Mouse (Mus musculus): ENCODE measurements around the gene Frmd4b.

The Frmd4b gene

DNA sequence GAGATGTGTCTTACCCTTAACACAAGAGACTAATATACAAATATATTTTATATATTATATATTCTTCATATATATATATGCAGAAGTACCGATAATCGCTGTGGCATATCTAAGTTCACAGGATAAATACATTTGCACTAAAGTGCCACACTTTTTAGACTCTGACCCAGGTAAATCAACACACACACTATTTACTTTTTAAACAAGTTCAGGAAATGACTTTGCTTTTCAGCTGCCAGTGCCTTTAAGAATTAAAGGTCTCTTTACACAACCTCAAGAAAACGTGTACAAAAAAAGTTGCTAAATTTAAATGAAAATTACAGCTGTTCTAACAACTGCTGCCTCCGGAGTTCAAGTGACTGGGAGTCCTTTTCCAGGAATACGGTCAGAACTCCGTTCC lies 264.0 kb downstream of the Frmd4b start:
- DNase-seq: no peak

DNA sequence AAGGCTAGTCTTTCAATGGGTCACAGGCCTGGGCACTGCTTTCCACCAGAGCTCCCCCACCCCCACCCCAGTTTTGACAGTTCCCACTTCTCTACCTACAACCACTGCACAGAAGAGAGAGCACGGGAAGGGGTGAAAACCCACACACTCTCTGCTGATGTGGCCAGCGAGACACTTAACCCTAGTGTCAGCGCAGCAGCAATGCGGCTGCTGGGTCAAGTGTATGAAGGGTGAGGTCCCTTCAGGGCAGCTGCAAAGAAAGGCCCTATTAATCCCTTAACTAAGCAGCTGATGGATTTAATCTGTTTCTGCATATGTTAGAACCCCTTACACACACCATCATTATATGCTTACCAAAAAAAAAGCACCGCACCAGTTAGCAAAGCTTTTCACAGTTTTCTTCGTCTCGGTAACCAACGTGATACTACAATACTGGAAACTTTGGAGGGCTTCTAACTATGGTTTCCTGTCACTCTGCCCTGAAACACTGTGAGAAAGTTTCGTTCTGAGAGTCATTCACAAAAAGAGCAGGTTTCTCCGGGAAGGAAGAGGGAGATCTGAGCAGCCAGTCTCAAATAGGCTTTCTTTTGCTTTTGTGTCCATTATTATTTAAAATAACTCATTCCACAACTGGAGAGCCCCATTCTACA lies 264.7 kb downstream of the Frmd4b start:
- DNase-seq: no peak

DNA sequence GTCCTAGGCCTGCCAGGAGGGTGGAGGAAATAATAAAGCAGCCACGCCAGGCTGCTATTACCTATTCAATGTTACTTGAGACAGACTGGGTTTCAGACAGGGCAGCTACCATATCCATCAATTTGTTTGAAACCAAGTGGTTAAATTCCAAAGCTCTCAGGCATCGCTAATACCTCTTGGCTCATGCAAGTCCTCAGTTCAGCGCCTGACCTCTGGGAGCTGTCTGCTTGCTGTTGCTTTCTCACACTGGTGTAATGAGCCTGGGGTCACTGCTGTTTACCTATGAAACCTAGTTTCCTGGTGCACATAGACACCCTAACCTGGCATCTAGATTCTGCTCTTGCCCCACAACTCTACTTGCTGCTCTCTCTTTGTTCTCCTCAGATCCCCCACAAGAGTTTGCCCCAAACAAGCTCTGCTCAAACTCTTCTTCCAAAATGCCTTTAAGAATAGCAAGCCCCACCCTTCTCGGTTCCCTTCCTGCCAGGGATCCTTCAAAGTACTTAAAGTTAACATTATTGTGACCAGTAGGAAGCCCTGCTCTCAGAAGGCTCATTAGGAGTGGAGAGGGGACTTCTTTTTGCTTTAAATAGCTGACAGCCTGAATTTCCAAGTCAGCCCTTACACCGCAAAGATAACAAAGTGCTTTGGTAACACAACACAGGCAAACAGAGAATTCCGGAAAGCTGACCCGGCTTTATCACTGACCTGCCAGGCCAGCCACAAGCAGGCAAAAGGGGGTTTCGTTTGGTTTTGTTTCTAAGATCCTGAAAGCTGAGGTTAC lies 267.8 kb downstream of the Frmd4b start:
- DNase-seq: peak; percentile 20 to 45

DNA sequence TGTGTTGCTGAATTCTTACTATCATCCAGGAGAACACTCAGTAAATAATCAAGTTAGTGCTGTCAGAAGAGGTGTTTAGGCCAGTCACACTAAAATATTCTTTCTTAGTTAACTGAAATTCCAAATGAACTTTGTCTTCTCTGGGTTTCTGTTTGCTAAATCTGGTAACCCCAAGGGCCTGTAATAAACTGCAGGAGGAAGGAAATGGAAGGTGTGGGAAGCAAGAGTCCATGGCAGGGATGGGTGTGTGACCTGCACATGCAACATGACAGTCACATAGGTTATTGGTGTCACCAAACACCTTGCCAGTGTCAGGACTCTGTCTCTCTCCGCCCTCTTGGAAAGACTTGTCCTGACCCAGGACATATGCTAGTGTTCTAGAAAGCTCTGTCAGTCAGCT lies 270.4 kb downstream of the Frmd4b start:
- no peak for DNase-seq

DNA sequence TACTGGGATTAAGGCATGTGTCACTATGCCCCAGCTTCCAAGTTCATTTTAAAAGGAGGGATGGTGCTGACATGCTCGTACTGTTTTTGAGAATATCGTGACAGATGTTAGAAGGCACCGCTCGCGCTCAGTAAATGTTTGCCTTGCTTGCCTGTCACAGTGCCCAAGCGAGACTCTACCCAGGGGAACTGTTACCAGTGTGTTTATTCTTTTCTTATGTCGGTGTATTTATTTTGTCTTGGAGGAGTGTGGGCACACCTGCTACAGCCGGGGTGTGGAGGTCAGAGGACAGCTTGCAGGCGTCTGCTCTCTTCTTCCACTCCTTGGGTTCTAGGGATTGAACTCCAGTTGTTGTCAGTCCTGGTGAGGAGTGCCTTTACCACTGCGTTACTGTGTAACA lies 270.8 kb downstream of the Frmd4b start:
- no peak for DNase-seq

DNA sequence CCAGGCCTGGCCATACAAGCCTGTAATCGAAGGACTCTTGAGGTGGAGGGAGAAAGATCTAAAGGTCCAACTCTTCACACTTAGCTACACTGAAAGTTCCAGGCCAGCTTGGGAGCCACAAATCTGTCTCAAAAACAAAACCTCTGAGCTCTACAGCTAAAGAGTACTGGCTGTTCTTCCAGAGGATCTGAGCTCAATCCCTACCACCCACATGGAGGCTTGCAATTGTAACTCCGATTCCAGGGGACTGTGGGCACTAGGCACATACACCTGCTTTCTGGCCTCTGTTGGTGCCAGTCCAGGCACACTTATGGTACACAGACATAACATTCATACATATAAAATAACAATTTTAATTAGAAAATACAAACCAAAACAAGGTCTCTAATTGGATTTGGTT lies 271.4 kb downstream of the Frmd4b start:
- no peak for DNase-seq

DNA sequence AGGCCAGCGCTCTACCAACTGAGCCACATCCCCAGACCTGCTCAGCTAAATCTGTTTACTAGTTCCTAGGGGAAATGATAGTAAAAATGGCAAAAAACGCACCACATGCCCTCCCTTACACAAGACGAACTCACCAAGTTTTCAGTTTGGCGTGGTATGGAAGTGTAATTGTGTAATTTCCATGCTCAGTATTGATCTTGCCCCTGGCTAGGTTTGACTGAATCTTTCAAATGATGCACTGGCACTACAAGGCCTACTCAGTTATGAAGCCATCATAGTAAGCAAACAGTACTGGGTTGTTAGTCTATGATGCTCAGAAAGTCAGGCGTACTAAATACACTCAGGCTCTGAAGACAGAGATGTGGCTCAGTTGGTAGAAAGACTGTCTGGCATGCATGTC lies 275.2 kb downstream of the Frmd4b start:
- DNase-seq: no peak

DNA sequence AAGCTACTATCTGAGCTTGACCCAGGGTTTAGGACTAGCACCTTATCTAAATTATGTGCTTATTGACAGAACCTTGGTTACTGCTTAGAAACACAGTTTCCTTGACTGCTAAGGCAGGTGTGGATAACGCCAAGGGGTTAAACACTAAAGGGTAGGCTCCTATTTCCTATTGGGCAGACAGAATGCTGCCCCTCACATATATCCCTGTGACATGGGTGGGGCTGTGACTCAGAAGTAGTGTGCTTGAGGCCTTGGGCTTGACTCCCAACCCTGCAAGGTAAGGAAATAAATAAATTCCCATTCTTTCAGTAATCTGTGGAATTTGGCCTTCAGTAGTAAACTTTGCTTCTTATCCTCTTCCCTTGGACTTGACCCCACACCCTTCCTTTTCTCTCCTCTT lies 275.7 kb downstream of the Frmd4b start:
- DNase-seq: no peak

DNA sequence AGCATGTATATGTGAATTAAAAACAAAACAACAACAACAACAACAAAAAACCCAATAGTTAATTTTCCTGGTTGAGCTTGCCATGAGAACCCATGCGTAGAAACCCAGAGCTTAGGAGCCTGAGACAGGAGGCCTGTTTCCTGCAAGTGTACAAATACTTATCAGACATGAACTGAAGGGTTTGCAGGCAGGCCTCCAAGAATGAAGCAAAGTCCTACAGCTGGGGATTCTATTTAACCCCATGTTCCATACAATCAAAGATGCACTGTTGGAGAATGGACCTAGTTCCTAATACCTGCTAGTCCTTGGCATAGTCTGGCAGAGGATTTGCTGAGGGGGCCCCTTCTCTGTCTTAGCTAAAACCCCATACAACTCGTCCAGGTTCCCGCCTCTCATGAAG lies 276.2 kb downstream of the Frmd4b start:
- DNase-seq: no peak

DNA sequence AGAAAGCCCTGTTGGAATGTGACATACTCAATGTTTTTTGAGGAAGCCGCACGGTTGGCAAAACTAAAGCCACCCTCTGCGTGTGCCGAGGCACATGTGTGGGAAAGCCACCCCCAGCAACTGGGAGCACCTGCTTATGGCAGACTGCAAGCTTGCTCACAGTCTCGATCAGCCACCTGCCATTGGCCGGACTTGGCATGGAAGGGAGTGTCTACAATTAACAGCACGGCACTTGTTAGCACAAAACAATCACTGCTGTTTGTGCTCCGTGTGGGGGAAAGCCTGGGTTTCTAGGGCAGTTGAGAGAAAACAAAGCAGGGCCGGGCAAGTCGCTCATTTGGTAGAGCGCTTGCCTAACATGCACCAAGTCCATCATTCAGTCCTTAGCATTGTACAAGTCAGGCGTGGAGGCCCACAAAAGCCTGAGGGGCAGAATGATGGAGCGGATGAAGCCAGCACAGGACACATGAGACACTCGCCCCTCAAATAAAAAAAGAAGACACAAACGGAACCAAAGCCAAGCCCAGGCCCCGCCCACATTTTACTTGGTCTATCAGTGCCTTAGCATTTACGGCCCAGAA lies 277.0 kb downstream of the Frmd4b start:
- DNase-seq: peak in 1 of 2 experiments; percentile 40

DNA sequence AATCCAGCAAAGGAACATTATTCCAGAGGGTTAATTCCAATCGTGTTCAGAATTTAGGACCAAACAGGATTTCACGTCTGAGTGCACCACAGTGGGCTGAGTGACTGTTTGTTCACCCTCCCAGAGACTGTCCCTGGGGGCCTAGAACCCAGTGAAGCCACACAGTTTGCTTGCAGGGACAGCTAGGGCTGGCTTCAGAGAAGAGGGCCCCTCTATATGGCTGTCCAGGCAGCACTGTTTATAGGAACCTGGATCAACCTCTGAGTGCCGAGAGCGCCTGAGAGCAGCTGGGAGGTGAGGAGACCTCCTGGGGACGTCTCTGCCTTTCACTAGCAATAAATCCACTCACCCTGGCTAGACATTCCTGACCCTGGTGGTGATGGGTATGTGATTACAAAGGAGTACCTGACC lies 278.1 kb downstream of the Frmd4b start:
- DNase-seq: no peak

DNA sequence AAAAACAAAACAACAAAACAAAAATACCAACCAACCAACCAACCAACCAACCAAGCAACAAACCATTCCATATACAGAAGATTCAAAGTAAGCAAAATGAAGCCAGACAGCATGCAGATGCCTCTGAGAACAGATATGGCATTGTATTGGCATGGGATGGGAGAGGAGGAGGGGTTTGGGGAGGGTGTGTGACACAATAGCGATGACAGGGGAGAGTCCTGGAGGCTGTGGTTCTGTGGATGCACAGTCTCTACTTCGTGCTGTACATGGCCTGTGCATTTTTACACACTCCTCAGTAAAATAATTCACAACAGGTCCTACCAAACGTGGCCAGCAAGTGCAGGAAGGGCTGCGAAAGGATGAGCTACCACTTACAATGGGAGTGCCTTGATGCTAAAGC lies 278.5 kb downstream of the Frmd4b start:
- no peak for DNase-seq

DNA sequence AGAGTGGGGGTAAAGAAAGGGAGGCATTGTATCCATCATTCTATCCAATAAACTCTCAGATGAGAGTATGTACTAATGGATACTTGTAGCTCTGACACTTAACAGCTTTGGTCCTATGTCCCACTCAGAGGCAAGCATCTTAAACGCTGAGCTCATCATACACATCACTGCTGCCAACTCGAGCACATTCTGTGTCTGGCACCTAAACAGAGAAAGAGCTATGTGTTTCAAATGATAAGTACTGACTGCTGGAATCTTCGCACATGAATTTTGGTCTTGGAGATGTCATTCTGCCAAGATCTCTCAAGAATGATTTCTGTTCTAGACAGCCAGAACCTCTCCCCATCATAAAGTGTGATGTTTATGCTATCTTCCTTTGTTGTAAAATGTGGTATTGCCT lies 284.0 kb downstream of the Frmd4b start:
- DNase-seq: no peak

DNA sequence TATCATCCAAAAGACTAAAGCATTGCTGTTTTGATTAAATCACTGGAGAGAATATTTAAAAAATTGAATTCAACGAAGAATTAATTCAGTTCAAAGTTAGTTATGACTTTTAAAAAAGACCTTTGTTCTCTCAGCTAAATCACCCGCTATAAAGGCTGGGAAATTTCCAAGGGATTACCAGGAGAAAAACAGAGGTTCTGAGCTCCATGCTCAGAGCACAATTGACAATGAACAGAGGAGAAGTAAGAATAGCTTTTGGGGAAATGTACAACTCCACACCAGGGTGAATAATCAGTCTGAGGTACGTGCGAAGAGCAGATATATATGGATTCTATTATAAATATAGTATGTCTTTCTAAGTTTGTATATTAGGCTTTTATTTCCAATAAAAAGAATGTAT lies 293.4 kb downstream of the Frmd4b start:
- no peak for DNase-seq

DNA sequence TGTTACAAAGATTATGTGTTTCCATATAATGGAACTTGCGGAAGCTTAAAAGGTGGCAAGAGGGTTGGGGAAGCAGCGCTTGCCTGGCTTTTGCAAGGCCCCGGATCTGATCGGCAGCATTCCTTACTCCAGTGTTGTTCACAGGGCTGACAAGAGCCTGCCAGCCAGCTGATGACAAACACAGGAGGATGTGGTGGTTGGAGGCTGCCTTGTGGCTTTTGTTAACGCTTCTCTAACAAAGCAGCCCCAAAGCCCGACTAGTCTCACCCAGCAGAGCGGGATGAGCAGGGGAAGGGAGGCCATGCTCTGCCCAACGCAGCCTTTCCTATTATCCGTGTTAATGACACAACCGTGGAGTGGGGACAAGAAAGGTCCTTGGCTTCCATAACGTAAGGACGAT lies 295.2 kb downstream of the Frmd4b start:
- no peak for DNase-seq

DNA sequence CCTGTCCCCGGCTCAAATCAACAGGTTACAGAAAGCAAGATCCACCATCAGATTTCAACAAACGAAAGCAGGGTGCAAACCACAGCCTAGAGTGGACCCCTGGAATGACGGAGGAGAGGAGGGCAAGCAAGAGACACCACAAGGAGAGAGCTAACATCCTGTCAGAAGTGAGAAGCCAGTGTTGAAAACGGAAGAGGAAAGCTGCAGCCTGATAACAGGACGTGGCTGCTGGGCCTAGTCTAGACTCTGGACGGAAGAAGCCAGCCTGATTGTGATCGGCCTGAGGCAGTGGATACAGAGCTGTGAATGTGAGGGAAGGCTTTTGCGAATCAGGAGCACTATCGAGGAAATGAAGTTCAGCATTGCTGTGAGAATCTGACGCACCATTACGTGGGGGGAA lies 296.2 kb downstream of the Frmd4b start:
- no peak for DNase-seq

DNA sequence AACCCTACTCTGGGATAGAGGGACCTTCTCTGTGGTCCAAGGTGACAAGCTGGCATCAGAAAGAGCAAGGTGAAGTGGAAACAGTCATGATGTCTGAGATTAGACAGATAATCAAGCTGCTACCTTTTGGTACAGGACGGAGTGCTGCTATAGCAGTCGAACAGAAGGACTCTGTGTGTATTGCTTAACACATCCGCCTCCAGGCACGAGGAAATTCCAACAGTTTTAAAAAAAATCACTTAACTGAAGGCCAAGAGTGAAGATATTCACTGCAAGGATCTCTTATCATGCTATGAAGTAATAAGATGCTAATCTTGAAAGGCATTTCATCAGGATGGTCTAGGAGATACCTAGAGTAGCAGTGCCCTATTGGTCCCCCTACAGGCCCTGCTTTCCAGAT lies 298.3 kb downstream of the Frmd4b start:
- no peak for DNase-seq

DNA sequence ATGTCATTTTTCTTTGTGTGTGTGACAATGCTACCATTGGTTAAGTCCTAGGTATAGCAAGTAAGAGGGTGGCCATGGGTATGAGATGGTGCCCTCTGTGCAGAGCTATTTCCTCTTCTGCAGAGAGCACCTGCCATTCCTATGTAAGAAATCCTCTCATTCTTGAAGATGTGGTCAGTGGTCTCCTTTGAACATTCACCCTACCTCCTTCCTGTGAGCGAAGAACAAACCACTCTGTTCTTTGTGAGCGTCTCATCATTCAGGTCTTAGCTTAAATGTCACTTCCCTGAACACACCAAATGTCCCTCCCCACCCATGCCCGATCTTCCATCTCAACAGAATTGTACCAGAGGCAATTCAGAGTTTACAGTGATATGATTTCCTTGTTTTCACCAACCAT lies 299.4 kb downstream of the Frmd4b start:
- DNase-seq: no peak

DNA sequence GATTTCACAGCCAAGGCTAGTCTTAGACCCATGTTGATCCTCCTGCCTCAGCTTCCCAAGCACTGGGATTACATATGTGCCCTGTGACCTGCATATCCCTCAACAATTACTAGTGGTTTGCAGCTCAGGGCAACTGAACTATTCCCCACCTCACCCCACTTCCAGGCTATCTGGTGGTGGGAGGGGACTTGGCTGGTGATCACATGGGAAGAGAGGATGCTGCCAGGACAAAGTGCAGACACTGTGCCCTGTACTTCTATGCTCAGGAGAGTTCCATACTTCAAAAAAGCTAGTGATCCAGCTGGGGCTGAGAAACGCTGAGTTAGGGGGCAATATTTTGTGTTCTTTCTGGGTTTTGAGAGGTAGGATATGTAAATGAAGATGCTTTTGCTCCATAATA lies 300.6 kb downstream of the Frmd4b start:
- peak in 1 of 2 experiments; percentile 64 for DNase-seq

DNA sequence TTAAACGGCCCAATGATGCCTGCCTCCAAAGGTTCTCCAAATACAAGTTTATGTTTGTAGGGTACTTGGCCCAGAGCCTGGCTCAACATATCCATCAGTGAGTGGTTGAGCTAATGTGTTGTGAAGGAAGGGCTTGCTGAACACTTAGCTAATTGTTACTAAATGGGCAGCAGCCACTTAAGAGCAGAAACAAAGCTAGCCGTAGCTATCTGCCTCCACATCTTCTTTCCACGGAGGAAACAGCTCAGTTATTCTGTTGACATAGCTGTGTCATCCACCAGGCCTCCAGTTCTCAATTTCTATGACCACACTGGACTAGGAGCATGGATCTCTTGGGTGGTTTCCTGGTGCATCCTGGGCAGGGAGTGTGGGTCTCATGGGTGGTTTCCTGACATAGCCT lies 302.0 kb downstream of the Frmd4b start:
- DNase-seq: no peak

DNA sequence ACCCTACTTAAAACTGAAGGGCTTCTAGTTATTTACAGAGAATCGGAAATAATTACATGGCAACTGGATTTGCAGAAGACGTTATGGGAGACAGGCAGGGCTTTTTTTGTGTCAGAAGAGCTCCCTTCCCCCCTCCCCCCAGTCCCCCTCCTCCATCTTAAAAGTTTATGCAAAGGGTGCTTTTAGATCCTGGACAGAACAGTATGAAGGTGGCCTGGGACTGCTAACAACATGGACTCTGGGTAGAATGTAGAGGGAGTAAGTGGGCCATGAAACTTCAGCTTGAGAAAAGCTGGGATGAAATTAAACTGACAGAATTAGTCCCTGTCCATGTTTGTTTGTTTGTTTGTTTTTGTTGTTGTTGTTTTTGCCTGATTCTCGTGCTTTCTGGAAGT lies 304.8 kb downstream of the Frmd4b start:
- DNase-seq: no peak

DNA sequence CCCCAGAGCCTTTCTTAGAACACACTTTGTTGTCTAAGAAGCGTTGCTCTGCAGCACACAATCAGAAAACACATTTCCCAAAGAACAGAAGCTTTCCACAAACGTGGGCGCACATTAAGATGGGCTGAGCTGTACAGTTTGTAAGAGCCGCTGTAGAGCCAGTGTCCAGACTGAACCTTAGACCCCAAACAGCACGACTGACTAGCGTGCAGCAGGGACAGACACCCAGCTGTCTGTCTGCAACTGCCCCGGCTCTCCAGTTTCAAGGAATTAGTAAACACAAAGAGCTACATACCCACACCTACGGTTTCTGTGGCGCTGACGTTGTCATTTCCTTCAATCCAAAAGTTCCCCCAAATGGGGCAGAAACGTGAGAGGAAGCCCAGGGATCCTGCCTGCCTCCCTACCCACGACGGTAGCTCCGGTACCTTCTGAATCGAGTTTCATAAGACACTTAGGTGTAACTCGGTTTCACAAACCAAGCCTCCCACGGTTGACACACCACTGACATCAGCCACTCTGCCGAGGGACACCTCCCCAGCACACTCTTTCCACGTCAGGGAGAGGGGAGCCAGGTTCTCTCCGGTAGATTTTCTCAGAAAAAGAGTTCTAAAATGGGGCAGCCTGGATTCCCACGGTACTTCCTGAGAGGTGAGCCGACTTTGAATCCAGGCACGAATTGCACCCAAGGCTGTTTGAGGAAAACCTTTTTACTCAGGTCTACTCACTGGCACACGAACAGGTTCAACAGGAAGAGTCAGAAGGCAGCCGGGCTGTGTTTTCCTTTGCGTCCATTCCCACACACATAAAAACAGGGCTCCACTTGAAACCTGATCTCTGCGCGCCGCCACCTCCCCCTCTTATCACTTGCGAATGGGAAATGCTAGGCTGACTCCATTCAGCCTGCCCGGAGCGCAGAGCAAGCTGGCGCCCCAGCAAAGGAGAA lies 305.5 kb downstream of the Frmd4b start:
- peak; percentile 74 to 86 for DNase-seq

DNA sequence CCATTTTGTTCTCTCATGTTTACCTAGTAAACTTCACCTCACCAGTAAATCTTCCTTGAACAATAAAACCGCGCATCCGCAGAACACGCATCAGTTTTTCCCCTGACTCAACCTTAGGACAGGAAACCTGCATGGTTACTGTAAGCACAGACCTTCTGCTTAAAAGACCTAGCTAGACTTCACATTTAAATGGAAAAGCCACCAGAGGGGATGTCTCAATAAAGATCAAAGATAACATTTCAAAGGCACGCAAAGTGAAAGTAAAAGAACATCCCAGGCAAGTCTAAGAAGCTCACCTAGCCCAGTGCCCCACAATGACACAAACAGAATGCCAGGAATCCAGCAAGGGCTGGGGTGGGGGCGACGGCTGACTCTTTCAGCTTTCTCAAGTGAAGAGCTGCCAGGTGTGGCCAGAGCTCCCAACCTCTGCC lies 306.4 kb downstream of the Frmd4b start:
- DNase-seq: peak in 1 of 2 experiments; percentile 54
